26 mouse cellular contexts compared by ENCODE assay signal in genomic region chr3:14863922-14864321, GRCm38 (mm10). TPM values are rescaled to one million over a fixed set of nuclear protein-coding genes. Genes with fewer than 3 reads are reported as not detected.
DNase-seq lines count a peak whose midpoint lies in the region; ATAC-seq and TF ChIP-seq lines count a peak whose summit lies in the region.
"Had no signal": no experiment of that assay in that cellular context is flagged by ENCODE, and none has a peak within 500 bp of the region (broad histone marks: within the 10 kb centered on the region; RNA-seq: fewer than 3 reads in every experiment).

No protein-coding gene starts in this region.

- H3ac ChIP-seq in myocyte (ENCODE audit: control insufficient read depth, insufficient read length), result no peak overlapping the region

- 18% methylated on average over 2 of the region's 2 CpGs for WGBS in liver, adult 2 months
- 98% methylated on average over 2 of the region's 2 CpGs for whole genome bisulfite sequencing in neural tube, embryonic 15.5 days

- H3K79me2 ChIP-seq in liver, adult 2 months (ENCODE audit: control insufficient read depth, insufficient read depth, low read length), result no peaks in the 10 kb centered on the region
- H3K79me2 ChIP-seq in myocyte (ENCODE audit: control insufficient read depth, insufficient read depth), result no peaks in the 10 kb centered on the region

- H3K36me3 ChIP-seq in erythroblast, embryonic 14.5 days (ENCODE audit: control insufficient read depth), result no peaks in the 10 kb centered on the region
- H3K36me3 ChIP-seq in liver, adult 2 months (ENCODE audit: control insufficient read depth, insufficient read depth, low read length), result peaks cover 23% of the 10 kb centered on the region
- H3K36me3 ChIP-seq in neural tube, embryonic 15.5 days, result no peaks in the 10 kb centered on the region
- no peaks in the 10 kb centered on the region for H3K36me3 ChIP-seq in myocyte (ENCODE audit: control insufficient read depth, insufficient read depth)
- H3K36me3 ChIP-seq: embryonic facial prominence, embryonic 13.5 days; forebrain, embryonic 10.5 days; heart, embryonic 12.5 days had no signal

- peak overlapping the region; percentile 94; the same call in 1 of the 2 replicates for H3K4me2 ChIP-seq in neural tube, embryonic 15.5 days
- H3K4me2 ChIP-seq in myocyte (ENCODE audit: low read depth), result peak overlapping the region; percentile 2

- peak overlapping the region; percentile 74 for H3K27ac ChIP-seq in liver, adult 2 months (replicated peaks; ENCODE audit: insufficient read depth, low read depth, low read length)
- no peak overlapping the region for H3K27ac ChIP-seq in neural tube, embryonic 15.5 days (replicated peaks)
- H3K27ac ChIP-seq: embryonic facial prominence, embryonic 13.5 days had no signal

- intact Hi-C loops in heart, postnatal 14 days (cut with DNase I), result no loop called here

- DNase-seq in liver, adult 2 months (ENCODE audit: extremely low read depth, low read depth, low spot score), result peak; percentile 100
- no peak for DNase-seq in liver
- no peak for DNase-seq in neural tube, embryonic 10.5 days (ENCODE audit: extremely low spot score, low spot score)
- DNase-seq in heart, postnatal 14 days, result no peak
- DNase-seq: cerebellum, adult 18-20 months; cerebellum, adult 9-11 months; cerebellum, postnatal 36 days; gastrocnemius, postnatal 25 days; heart, postnatal 36 days had no signal

- peak overlapping the region; percentile 34 for H3K4me3 ChIP-seq in erythroblast, embryonic 14.5 days (replicated peaks)
- H3K4me3 ChIP-seq in liver, adult 2 months (ENCODE audit: insufficient read depth, low read depth, low read length), result peak overlapping the region; percentile 55
- no peak overlapping the region for H3K4me3 ChIP-seq in neural tube, embryonic 15.5 days (replicated peaks)
- no peak overlapping the region for H3K4me3 ChIP-seq in myocyte

- no peak for ATAC-seq in erythroblast, adult 5-6 weeks (replicated peaks; ENCODE audit: low FRiP score, poor library complexity, severe bottlenecking)
- ATAC-seq in neural tube, embryonic 15.5 days (ENCODE audit: low FRiP score), result no peak
- ATAC-seq: activated CD4-positive, CD25-positive, alpha-beta regulatory T cell, adult 4 months; Patski had no signal

- peaks cover 36% of the 10 kb centered on the region for H3K27me3 ChIP-seq in erythroblast, embryonic 14.5 days (ENCODE audit: control insufficient read depth)
- no peaks in the 10 kb centered on the region for H3K27me3 ChIP-seq in liver, adult 2 months (ENCODE audit: control insufficient read depth, insufficient read depth, low read length)
- no peaks in the 10 kb centered on the region for H3K27me3 ChIP-seq in neural tube, embryonic 15.5 days (replicated peaks)
- H3K27me3 ChIP-seq in myocyte (ENCODE audit: control insufficient read depth, insufficient read depth, insufficient read length), result no peaks in the 10 kb centered on the region
- H3K27me3 ChIP-seq: CH12.LX; heart, embryonic 12.5 days had no signal

- H3K9me3 ChIP-seq in erythroblast, embryonic 14.5 days (ENCODE audit: control insufficient read depth, low read length), result no peaks in the 10 kb centered on the region
- no peaks in the 10 kb centered on the region for H3K9me3 ChIP-seq in neural tube, embryonic 15.5 days (replicated peaks)
- H3K9me3 ChIP-seq: embryonic facial prominence, embryonic 13.5 days; forebrain, embryonic 10.5 days; heart, embryonic 12.5 days had no signal

- no peak for TF ChIP-seq CTCF in liver, adult 2 months (IDR thresholded peaks at IDR 0.05; ENCODE audit: low read depth, low read length)

- no peaks in the 10 kb centered on the region for H3K4me1 ChIP-seq in erythroblast, embryonic 14.5 days (ENCODE audit: control insufficient read depth)
- peaks cover 15% of the 10 kb centered on the region for H3K4me1 ChIP-seq in liver, adult 2 months (ENCODE audit: control insufficient read depth, insufficient read depth, low read length)
- H3K4me1 ChIP-seq in neural tube, embryonic 15.5 days, result peaks cover 17% of the 10 kb centered on the region; the same call in 1 of the 2 replicates

- TF ChIP-seq POLR2A in liver, adult 2 months (IDR thresholded peaks at IDR 0.05; ENCODE audit: extremely low read depth, insufficient read depth, low read length), result no peak
- TF ChIP-seq POLR2A in myocyte (IDR thresholded peaks at IDR 0.05; ENCODE audit: insufficient read length, low read depth), result no peak

- H3K9ac ChIP-seq in liver, adult 2 months (ENCODE audit: low read depth, low read length), result peak overlapping the region; percentile 77
- H3K9ac ChIP-seq in neural tube, embryonic 15.5 days (replicated peaks), result no peak overlapping the region

TF ChIP-seq in myocyte, 11 proteins besides CTCF, POLR2A, EP300 and RAD21:
- TF ChIP-seq MYOG (IDR thresholded peaks at IDR 0.05; ENCODE audit: control insufficient read depth in 1 of 3, insufficient read depth in 1 of 3, insufficient read length in 2 of 3, low read depth in 2 of 3) (no peak), MAX (IDR thresholded peaks at IDR 0.05; ENCODE audit: low read depth) (no peak), TCF3 (IDR thresholded peaks at IDR 0.05; ENCODE audit: insufficient read length, low read depth) (no peak), CEBPB (IDR thresholded peaks at IDR 0.05; ENCODE audit: insufficient read depth, poor library complexity, severe bottlenecking) (no peak), POLR2AphosphoS2 (IDR thresholded peaks at IDR 0.05; ENCODE audit: insufficient read length, low read depth) (no peak), MYOD1 (IDR thresholded peaks at IDR 0.05; ENCODE audit: control insufficient read depth in 1 of 3, insufficient read length in 2 of 3, low read depth in 2 of 3) (no peak), SRF (IDR thresholded peaks at IDR 0.05; ENCODE audit: control insufficient read depth, insufficient read length, low read depth) (no peak), REST (IDR thresholded peaks at IDR 0.05; ENCODE audit: insufficient read depth, insufficient read length) (no peak), USF1 (IDR thresholded peaks at IDR 0.05; ENCODE audit: low read depth) (no peak)
TF ChIP-seq in myocyte: peak in this region for 0.

RNA-seq across cellular contexts. Expression of gene Car3, which starts 0.6 kb away (rescaled TPM):
- 0.10 and 0.23 TPM in 2 replicates for polyA plus RNA-seq in erythroblast, embryonic 14.5 days (2012)
- 0.38 TPM in 1 of 2 replicates, not detected in the other for total RNA-seq in erythroblast, adult 5-6 weeks (2015; ENCODE audit: low replicate concordance)
- total RNA-seq in erythroblast, adult 5-6 weeks (2017; ENCODE audit: low replicate concordance), result 0.85 TPM in 1 of 2 replicates, not detected in the other
- 1,504 and 1,617 TPM in 2 replicates for total RNA-seq in liver, adult 2 months (2014; rRNA removed)
- 1,802 and 2,250 TPM in 2 replicates for polyA plus RNA-seq in liver, adult 2 months (2012; rRNA removed)
- polyA plus RNA-seq in neural tube, embryonic 15.5 days (2015; fragmentation: Nextera tagmentation; extraction: Ambion mirVana), result 9.7 and 19.0 TPM in 2 replicates
- 22.3 TPM for polyA plus RNA-seq in myocyte (2012; fragmentation: generic; extraction: Trizol)
- total RNA-seq in heart, postnatal 14 days (2021), result 10 to 100 TPM; 32.4 to 97.8 TPM

RNA-seq across cellular contexts. Expression of gene Car2, which starts 22.2 kb away (rescaled TPM):
- polyA plus RNA-seq in erythroblast, embryonic 14.5 days (2012), result 122 and 268 TPM in 2 replicates
- total RNA-seq in erythroblast, adult 5-6 weeks (2015; ENCODE audit: low replicate concordance), result 2,221 and 2,248 TPM in 2 replicates
- 2,517 and 3,025 TPM in 2 replicates for total RNA-seq in erythroblast, adult 5-6 weeks (2017; ENCODE audit: low replicate concordance)
- total RNA-seq in liver, adult 2 months (2014; rRNA removed), result 10.7 and 13.5 TPM in 2 replicates
- polyA plus RNA-seq in liver, adult 2 months (2012; rRNA removed), result 32.8 and 37.5 TPM in 2 replicates
- polyA plus RNA-seq in neural tube, embryonic 15.5 days (2015; fragmentation: Nextera tagmentation; extraction: Ambion mirVana), result 25.7 and 28.7 TPM in 2 replicates
- polyA plus RNA-seq in myocyte (2012; fragmentation: generic; extraction: Trizol), result 5.6 TPM
- 1 to 10 TPM; 8.0 TPM for total RNA-seq in heart, postnatal 14 days (2021)

RNA-seq across cellular contexts. Expression of gene Car1, which starts 55.8 kb away (rescaled TPM):
- polyA plus RNA-seq in erythroblast, embryonic 14.5 days (2012), result 2.6 and 4.9 TPM in 2 replicates
- total RNA-seq in erythroblast, adult 5-6 weeks (2015; ENCODE audit: low replicate concordance), result 476 and 585 TPM in 2 replicates
- total RNA-seq in erythroblast, adult 5-6 weeks (2017; ENCODE audit: low replicate concordance), result 125 and 171 TPM in 2 replicates
- total RNA-seq in liver, adult 2 months (2014; rRNA removed), result 8.3 and 11.2 TPM in 2 replicates
- 8.1 and 9.3 TPM in 2 replicates for polyA plus RNA-seq in liver, adult 2 months (2012; rRNA removed)
- not detected in 2 replicates for polyA plus RNA-seq in neural tube, embryonic 15.5 days (2015; fragmentation: Nextera tagmentation; extraction: Ambion mirVana)
- polyA plus RNA-seq in myocyte (2012; fragmentation: generic; extraction: Trizol), result 0.12 TPM
- not detected for total RNA-seq in heart, postnatal 14 days (2021)
- total RNA-seq: heart, adult 8-10 months; heart, postnatal 36 days had no signal
- polyA plus RNA-seq: forebrain, embryonic 16.5 days; frontal cortex, adult 2 months; heart, embryonic 16.5 days; hindbrain, embryonic 11.5 days; hindbrain, embryonic 16.5 days; intestine, embryonic 14.5 days; Patski had no signal

Comparison
In these comparisons a context has a peak if more than half of its experiments do, and no peak if none do; other contexts are left out.
1. H3K4me3 ChIP-seq: peak in erythroblast, embryonic 14.5 days (single experiment) and liver, adult 2 months (single experiment); none in neural tube, embryonic 15.5 days (single experiment) and myocyte (single experiment).
2. RNA of gene Car3, which starts 0.6 kb away (polyA plus RNA-seq): 1,802 to 2,250 TPM in liver, adult 2 months; 22.3 TPM in myocyte (single experiment), 9.7 to 19.0 TPM in neural tube, embryonic 15.5 days and 0.10 to 0.23 TPM in erythroblast, embryonic 14.5 days; every median in the first group is over 10 times any median in the second.